Mouse (Mus musculus): ENCODE data around the gene Actl11.

Gene Actl11

DNA sequence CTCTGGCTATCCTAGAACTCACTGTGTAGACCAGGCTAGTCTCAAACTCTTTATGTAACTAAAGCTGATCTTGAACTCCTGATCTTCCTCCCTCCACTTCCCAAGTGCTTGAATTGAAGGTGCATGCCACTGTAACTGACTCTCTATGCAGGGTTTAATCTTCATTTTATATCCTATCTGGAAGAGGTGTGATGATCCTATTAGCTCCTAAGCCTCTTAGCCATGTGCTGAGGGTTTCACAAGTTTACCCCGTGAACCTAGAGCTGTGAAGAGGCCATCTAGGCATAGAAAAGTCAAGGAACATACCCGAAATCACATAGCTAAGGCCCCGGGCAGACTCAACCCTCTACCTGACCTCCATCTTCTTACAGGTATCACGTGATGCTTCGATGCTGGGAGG, 8.8 kb upstream of the Actl11 start:
- DNase-seq (ENCODE audit: low spot score in 2 of 2), result no peak

DNA sequence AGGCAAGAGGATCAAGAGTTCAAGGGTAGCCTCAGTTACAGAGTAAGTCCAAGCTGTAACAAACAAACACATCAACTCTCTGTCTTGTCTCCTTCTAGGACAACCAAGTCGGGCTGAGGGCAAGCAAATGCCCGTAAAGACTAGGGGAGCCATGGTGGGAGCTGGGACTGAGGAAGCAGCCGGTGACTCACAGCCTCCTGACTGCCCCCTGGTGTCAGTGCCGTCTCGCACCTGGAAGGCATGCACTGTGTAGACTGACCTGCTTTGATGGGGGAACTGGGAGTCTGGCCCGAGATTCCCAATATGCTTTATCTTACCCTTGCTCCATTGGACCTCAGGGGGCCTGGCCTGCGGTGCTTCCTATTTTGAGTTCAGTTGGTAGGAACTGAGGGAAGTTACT, 5.2 kb upstream of the Actl11 start:
- DNase-seq (ENCODE audit: low spot score in 2 of 2), result no peak

DNA sequence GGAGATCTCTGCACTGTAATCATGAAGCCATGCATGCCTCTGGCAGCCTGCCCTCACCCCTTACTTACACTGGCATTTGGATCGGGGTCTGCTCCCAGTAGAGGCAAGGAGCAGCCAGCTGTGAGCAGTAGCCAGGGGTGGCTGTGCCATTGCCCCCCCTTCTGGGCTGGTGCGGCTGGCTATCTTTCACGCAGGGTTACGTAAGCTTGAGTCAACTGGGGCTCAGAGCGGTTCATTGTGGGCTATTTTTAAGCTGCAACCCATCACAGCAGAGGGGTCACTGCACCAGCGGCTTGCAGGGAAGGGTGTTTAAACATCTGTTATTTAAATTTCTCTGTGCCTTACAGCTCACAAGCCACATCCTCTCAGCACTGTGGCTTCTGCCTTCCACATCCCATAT, 4.3 kb upstream of the Actl11 start:
- no peak for DNase-seq (ENCODE audit: low spot score in 2 of 2)

DNA sequence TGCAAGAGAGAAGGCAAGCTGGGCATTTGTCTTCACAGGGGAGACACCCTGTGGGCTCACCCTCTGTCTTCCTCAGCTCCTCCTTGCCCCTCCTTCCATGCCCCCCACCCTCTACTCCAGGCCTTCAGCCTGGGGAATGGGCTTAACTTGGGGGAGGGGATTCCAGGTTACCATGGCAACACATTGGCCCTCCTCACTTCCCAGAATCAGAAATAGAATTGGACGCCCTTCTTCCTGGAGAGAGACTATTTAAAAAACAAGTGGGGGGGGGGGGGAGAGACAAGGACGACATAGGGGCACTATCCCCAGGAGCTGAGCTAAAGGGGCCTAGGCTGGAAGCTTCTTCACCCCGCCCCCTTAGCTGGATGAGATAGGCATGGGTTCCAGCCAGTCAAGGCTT, 3.0 kb upstream of the Actl11 start:
- DNase-seq (ENCODE audit: low spot score in 2 of 2), result no peak

DNA sequence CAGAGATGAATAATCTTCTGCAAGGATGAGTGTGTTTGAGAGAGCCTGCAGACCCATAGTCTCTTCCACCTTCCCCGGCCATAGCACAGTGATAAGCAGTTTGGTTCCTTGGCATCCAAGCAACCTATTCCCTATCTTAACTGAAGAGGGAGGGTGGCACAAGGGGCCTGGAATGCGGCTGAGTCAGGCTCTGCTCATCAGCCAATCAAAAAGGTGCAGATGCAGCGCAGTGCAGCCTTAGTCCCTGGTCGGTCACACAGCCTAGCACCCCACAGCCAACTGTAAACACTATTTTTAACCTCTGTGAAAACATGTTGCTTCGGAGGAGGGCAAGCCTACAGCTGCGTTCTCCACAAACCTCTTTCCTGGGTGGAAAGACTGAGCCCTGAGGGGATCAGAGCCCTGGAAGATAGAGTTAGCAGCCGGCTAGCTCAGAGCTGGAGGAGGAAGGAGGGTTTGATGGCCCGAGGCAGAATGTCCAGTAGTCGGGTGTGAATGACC, 1.3 kb upstream of the Actl11 start:
- DNase-seq (ENCODE audit: low spot score in 2 of 2), result no peak

DNA sequence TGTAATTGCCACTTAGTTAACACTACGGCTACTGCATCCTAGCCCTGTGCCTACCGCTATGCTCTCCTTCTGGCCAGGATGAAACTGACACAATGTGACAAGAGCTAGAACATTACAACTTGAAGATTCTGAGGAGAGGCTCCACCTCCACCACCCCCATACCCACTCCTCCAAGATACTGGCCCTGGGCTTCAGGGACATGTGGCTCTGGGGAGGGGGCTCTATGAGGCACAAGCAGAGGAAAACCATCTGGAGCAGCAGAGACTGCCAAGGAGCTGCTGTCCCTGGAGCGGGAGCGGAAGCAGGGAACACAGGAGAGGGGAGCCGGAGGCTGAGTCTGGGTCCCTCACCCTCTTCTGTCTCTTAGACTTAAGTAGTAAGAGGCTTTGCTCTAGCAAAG, 520 bp upstream of the Actl11 start:
- no peak for DNase-seq (ENCODE audit: low spot score in 2 of 2)

DNA sequence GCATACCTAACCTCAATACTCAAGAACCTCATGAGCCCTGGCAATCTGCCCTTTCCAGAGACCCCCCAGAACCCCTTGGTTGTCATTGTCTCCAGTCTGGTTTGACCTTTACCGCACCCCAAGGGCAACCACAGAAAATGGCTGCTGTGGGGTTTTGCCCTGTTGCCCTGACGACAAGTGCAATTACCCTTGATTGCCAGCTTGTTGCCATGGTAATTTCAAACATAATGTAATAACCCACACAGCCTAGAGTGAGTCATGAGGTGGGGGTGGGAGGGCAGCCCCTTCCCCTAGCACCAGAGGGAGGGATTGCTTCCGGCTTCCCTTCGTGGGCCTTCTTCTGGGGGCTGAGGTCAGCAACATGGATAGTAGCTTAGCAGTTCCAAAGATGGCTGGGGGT, 4.0 kb downstream of the Actl11 start:
- DNase-seq (ENCODE audit: low spot score in 2 of 2), result no peak

DNA sequence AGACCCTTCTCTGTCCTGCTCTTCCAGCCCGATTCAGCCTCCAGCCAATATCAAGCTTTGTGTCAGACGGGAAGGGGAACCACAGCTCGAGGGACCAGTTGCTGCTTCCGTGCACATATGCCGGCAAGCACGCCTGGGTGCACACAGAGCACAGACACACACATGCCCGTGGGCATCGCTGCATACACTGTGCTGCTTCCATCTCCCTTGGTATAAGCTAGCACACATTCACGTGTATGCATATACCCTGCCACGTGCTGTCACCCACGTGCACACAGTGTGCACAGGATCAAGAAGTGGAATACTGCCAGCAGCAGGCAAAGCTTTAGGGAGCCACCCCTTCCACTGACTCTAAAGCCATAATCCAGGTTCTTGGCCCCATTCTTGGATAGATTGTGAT, 5.9 kb downstream of the Actl11 start:
- peak; percentile 45 to 55 for DNase-seq (ENCODE audit: low spot score in 2 of 2)

DNA sequence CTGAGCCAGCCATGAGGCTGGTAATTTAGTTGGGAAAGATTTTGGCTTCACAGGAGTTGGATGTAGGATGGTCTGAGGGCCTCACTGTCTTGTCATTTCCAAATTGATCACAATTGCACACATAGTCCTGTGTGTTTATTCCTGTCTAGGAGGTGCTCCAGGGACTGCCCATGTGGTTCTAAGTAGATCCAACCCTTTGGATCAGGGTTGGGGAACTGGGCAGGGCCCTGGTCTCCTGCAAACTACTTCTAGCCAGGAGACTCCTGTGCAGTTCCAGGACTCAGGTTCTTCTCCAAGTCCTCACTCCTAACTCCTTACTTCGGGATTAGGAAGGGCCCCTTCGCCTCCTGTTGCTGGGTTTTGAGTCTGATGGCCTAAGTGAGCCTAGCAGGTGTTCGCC, 7.1 kb downstream of the Actl11 start, which contains the start of gene Camkv:
Gene Camkv, plus strand, starts transcription at position 301 of the 400 bp plus-strand sequence.
- DNase-seq (ENCODE audit: low spot score in 2 of 2), result no peak

DNA sequence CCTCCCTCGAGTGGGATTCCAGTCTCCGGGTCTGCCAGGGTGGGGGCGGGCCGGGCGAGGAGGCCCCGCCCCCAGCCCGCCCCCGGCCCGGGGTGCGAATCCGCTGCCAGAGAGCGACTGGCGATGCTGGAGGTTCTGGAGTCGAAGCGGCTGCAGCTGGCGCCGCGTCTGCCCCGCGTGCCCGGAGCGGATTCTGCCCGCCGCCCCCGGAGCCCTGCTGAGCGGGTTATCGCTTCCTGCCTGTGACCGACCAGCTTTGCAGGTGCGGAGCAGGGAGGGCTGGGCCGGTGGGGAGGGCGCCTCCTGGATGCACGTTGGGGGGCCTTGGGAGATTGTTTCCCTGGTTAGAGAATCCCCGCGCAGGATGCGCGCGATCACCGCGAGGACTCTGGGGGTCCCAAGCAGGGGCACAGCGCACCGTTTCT, 7.5 kb downstream of the Actl11 start:
- DNase-seq (ENCODE audit: low spot score in 2 of 2), result peak; percentile 46 to 59

DNA sequence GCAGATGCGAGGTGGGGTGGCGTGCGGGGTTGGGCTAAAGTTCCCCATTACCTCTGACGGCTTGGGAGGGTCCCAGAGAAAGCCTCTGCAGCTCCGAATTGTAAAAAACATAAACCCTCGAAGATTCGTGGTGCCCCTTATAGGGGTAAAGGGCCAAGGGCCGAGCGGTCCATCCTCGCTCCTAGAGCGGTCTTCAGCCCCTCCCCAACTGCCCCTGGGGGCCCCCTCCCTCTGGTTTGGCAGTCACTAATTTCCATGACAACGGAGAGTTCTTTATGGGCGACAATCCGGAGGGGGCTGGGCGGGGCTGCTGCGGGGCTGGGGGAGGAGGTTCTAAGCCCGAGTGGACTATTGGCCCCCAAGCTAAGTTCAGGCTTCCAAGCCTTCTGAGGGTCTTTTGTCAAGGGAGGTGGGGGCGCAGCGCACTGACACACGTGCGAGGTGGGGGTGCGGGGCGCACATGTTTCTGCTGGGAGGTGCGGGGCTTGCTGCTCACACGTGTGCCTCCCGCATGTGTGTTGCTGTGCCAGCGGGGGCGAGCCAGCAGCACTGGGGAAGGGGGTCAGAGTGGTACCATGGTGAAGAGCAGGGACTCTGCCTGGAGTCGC, 8.1 kb downstream of the Actl11 start:
- peak; percentile 50 to 65 for DNase-seq (ENCODE audit: low spot score in 2 of 2)

DNA sequence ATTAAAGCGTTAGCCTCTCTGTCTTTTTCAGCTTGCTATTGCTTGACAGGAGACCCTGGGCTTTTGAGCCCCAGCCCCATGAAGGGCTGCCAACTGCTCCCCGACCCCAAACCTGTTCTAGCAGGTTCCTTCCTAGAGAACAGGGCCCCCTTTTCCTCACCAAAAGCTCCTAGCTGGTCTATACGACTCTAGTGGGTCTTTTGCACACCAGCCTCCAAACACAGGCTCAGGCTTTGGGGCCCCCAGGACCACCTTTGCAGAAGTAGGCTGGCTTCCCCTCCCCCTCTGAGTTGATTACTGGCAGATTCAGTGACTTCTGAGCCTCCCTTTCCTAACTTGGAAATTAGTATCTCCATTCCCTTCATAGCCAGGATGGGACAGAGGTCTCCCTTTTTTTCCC, 8.6 kb downstream of the Actl11 start:
- DNase-seq (ENCODE audit: low spot score in 2 of 2), result no peak

DNA sequence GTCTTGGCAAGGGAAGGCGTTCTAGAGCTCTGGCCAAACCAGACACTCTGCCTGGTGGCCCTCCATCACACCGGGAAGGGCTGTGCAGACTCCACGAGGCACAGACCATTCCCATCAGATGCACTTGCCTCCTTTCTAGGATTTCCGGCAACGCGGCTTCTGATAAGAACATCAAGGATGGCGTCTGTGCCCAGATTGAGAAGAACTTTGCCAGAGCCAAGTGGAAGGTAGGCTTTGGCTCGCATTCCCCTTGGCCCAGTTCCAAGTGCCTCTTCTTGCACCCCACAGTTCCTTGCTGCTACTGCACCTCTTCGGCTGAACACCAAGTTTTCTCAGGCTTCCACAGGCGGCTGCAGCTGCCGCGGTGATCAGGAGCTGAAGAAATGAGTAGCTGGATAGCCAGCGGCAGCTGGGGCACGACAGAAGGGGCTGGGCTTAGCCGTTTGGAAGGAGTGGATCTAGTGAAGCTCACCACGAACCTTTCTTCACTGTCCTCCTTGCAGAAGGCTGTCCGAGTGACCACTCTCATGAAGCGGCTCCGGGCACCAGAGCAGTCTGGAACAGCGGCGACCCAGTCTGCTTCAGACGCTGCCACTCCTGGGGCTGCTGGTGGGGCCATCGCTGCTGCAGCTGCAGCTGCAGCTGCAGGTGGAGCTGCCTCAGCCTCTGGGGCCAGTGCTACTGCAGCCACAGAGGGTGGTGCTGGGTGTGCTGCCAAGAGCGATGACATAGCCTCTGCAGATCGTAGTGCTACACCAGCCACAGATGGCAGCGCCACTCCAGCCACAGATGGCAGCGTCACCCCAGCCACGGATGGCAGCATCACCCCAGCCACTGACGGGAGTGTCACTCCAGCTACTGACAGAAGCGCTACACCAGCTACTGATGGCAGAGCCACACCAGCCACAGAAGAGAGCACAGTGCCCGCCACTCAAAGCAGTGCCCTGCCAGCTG, 19.2 kb downstream of the Actl11 start:
- peak in 1 of 2 experiments; percentile 34 for DNase-seq (ENCODE audit: low spot score in 2 of 2)

DNA sequence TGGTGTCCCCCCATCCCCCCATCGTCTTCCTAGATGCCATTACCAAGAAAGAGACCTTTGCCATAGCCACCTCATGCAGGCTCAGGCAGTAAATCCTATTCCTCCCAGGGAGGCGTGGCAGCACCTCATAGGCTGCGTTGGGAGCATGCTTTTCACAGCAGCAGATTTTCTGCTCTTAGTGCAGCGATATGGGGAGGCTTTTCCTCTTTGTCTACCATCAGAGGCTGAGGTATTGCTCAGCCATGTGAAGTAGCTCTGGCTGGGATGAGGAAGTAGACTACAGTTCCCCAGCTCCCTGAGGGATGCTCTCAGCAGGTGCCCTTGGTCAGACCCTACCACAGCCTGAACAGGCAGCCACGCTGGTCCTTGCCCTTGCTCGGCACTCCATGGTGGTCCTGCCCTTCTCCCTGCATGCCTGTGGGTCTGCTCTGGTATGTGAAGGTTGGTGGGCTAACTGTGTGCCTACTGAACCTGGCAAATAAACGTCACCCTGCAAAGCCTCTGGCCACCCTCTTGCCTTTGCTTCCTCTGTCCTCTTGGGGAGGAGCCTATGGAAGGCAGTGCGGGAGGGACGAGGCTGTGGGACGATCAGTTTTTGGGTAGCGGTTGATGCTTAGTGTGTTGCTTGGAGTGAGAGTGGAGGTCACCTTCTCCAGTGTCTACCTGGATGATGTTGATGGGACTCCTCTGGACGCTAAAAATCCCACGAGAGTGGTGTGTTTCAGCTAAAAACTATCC, 21.1 kb downstream of the Actl11 start:
- DNase-seq (ENCODE audit: low spot score in 2 of 2), result no peak

DNA sequence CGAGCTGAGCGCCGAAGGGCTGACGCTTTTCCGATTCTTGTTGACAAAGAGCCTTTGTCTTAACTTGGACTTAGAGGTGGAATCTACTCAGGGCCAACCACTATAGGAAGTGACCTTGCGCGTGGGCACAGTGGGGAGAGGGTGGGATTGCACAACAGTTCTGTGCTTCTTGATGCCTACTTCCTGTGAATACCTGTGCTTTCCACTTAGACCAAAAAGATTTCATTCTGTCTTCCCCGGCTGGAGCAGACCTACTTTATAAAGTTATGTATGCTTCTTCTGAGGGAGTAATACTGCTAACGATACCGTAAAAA, 21.6 kb downstream of the Actl11 start, which contains the start of gene Traip:
Gene Traip, plus strand, starts transcription at position 215 of the 314 bp plus-strand sequence.
- no peak for DNase-seq (ENCODE audit: low spot score in 2 of 2)

DNA sequence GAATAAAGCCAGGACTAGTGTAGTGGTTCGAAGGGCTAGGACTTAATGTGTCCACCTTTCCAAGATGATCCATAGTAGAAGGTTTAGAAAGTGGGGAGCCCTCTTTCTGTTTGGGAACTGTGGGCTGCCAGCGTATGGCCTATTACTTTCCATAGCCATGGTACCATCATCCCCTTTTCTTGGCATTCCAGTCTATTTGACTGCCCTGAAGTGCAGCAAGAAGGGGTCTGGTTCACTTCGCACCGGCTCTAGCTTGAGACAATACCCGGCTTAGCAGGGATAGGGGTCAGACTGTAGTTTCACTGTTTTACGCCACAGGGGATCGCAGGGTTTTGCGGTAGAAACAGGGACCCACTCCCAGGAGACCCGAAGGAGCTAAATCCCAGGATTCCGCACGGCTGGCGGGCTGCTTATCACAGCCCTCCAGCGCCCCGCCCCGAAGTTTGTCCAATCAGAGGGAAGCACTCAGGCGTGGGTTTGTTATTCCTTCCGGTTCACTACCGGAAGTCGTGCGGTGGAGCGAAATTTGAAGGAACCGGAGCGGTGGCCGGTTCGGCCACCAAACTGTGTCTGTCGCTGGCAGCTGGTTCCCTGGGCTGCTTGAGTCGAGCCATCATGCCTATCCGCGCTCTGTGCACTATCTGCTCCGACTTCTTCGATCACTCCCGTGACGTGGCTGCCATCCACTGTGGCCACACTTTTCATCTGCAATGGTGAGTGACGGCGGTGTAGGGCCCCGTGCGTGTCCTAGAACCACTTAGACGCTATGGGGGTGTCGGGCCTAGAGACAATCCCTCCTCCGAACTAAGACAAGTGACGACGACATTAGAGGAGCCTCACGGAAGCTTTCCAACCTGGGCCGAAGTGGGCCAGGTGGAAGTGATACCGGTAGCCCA, 22.4 kb downstream of the Actl11 start:
- peak; percentile 84 to 87 for DNase-seq (ENCODE audit: low spot score in 2 of 2)

DNA sequence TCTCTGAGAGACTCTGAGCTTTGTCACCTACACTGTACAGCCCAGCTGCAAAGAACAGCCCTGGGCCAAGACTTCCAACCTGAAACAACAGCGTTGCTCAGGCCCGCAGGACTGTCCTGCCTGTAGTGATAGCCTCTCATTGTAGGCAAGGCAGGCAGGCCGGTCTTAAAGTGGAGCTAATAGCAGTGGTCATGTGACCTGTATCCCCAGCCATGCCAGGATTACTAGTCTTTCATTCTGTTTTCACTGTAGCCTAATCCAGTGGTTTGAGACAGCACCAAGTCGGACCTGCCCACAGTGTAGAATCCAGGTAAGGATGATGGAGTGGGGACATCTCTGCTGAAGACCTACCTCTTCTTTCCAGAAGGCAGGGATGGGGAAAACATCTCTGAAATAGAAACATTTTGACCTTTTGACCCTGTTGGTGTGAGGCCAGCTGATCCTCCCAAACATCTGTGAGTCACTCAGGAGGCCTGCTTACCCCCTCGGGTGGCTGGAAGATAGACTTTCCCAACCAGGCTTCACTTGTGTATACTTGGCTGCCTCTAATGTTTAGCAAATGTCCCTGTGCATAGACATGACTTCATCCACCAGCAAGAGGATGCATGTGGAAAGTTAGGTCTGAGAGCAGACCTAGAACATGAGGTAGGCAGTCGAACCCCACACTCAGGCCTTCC, 27.5 kb downstream of the Actl11 start:
- DNase-seq (ENCODE audit: low spot score in 2 of 2), result no peak

DNA sequence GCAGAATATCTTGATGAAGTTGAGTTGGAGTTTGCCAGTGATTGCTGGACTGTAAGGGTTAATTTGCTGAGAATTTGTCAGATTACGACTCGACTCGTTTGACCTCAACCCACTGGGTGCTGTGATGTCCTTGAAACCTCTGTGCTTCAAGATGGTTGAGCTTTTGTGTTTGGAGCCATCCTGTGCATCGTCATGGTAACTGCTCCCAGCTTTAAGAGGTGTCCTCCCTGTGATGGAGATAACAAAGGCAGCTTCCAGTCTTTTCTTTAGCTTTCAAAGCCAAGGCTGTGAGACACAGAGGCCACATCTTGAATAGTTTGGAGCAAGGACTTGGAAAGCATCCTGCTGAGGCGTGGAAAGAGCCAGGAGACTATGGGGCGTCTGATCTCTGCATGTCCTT, 28.9 kb downstream of the Actl11 start:
- no peak for DNase-seq (ENCODE audit: low spot score in 2 of 2)

DNA sequence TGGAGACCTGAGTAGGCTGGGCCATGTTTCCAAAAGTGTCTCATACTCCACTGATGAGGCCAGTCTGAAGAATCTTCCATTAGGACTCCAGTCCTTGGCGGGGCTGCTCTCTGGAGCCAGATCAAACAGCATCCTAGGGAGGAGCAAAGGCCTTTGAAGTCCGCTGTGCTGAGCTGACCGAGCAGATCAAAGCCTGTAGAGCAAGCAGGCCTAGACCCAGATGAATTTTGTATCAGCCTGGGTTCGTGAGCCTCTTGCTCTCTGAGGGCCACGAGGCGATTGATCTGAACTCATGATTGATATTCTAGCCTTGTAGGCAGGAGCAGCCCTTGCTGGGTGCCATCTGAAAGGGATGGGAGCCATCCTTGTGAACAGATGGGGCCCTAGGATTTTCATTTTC, 31.6 kb downstream of the Actl11 start:
- DNase-seq (ENCODE audit: low spot score in 2 of 2), result no peak

DNA sequence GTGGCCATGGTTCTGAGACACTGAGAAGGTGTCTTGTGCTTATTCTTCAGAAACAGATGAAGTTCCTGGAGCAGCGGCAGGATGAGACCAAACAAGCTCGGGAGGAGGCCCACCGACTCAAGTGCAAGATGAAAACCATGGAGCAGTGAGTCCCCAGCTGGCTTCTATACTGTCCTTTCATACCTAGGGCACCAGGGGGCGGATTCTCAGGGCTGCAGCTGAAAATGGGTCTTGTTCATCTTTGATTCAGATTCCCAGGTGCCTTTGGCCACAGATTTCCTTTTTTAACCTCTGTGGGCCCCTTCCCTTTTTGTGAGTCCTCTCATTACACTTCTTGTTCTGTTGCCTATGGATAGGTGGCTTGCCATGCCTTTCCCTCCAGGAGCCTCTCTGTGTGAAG, 32.7 kb downstream of the Actl11 start:
- DNase-seq (ENCODE audit: low spot score in 2 of 2), result no peak

DNA sequence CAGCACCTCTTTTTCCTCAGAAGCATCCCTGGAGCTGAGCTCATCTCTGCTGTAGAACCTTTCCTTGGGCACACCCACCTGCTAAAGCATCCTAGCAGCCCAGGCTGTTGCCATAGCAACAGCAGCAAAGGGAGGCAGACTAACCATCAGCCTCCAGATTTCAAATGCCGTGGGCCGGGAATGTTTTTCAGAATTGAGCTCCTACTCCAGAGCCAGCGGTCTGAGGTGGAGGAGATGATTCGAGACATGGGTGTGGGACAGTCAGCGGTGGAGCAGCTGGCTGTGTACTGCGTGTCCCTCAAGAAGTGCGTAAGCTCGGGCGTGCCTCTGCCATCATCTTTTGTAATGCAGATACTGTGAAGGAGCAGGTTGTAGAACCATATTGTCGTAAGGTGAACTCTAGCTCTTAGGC, 33.1 kb downstream of the Actl11 start:
- DNase-seq (ENCODE audit: low spot score in 2 of 2), result peak; percentile 85 to 91
